In the genomic region with DNA sequence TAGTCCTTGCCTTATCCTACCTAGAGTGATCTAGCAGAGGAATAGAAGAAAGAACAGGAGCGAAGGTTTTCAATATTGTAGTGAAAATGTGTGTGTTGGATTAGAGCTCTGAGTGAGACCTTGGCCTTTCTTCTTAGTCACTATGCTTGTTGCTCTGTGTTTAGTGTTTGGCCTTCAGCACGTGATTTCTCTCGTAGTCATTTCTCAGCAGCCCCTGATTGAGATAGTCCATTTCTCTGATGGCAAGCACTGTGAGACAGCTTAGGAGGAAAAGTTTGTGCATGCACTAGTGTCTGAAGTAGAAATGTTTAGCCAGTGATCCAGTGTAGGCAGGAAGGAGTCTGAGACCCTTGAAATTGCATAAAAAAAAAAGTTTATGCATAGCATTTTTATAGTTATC, we compare ENCODE assay signal across 44 mouse cellular contexts. TPM values are rescaled to one million over a fixed set of nuclear protein-coding genes. Genes with fewer than 3 reads are reported as not detected.
"Had no signal": no experiment of that assay in that cellular context is flagged by ENCODE, and none has a peak within 500 bp of the region (broad histone marks: within the 10 kb centered on the region; RNA-seq: fewer than 3 reads in every experiment).

No protein-coding gene starts in this region.

- DNase-seq: gastrocnemius, postnatal 14 days; gastrocnemius, postnatal 36 days; heart, adult 11 months; heart, adult 2 months; heart, postnatal 14 days; heart, postnatal 36 days; kidney, adult 11 months; kidney, adult 2 months; kidney, adult 9 months; kidney, postnatal 14 days; kidney, postnatal 36 days; layer of hippocampus, adult 9-11 months; layer of hippocampus, postnatal 36 days; left cerebral cortex, postnatal 4 days had no signal

- H3K9me3 ChIP-seq: heart, embryonic 13.5 days; heart, embryonic 15.5 days; hindbrain, embryonic 13.5 days; hindbrain, embryonic 15.5 days; kidney, embryonic 15.5 days; limb, embryonic 13.5 days; limb, embryonic 15.5 days; liver, embryonic 12.5 days had no signal

- H3K27me3 ChIP-seq: heart, embryonic 13.5 days; heart, embryonic 15.5 days; hindbrain, embryonic 13.5 days; hindbrain, embryonic 15.5 days; kidney, embryonic 15.5 days; limb, embryonic 13.5 days; limb, embryonic 15.5 days; liver, embryonic 12.5 days had no signal

- H3K9ac ChIP-seq: heart, embryonic 13.5 days; heart, embryonic 15.5 days; hindbrain, embryonic 13.5 days; hindbrain, embryonic 15.5 days; kidney, embryonic 15.5 days; limb, embryonic 13.5 days; limb, embryonic 15.5 days; liver, embryonic 12.5 days; liver, embryonic 14.5 days had no signal

- ATAC-seq: hindbrain, postnatal 0 days; intestine, embryonic 16.5 days; liver, embryonic 12.5 days had no signal

- H3K4me2 ChIP-seq: heart, embryonic 11.5 days; heart, embryonic 13.5 days; heart, embryonic 15.5 days; hindbrain, embryonic 13.5 days; hindbrain, embryonic 15.5 days; kidney, embryonic 15.5 days; limb, embryonic 13.5 days; limb, embryonic 15.5 days; liver, embryonic 12.5 days had no signal

- H3K36me3 ChIP-seq: heart, embryonic 13.5 days; heart, embryonic 15.5 days; hindbrain, embryonic 13.5 days; hindbrain, embryonic 15.5 days; kidney, embryonic 15.5 days; limb, embryonic 13.5 days; limb, embryonic 15.5 days; liver, embryonic 12.5 days had no signal

- H3K27ac ChIP-seq: heart, adult 2 months; heart, embryonic 13.5 days; heart, embryonic 15.5 days; hindbrain, embryonic 13.5 days; hindbrain, embryonic 15.5 days; hindbrain, postnatal 0 days; kidney, embryonic 15.5 days; kidney, postnatal 0 days; limb, embryonic 13.5 days; limb, embryonic 15.5 days; liver, embryonic 12.5 days; liver, embryonic 14.5 days had no signal

- H3K4me3 ChIP-seq: heart, adult 2 months; heart, embryonic 13.5 days; heart, embryonic 15.5 days; hindbrain, embryonic 13.5 days; hindbrain, embryonic 15.5 days; kidney, embryonic 15.5 days; limb, embryonic 13.5 days; limb, embryonic 15.5 days; liver, embryonic 12.5 days had no signal

- H3K4me1 ChIP-seq: heart, embryonic 13.5 days; heart, embryonic 15.5 days; hindbrain, embryonic 13.5 days; hindbrain, embryonic 15.5 days; kidney, embryonic 15.5 days; limb, embryonic 13.5 days; limb, embryonic 15.5 days; liver, embryonic 12.5 days had no signal

RNA-seq across cellular contexts. Expression of gene Lipm, which starts 4.1 kb away (rescaled TPM):
- total RNA-seq: gastrocnemius, adult 18-20 months; gastrocnemius, adult 8-10 months; gastrocnemius, postnatal 14 days; gastrocnemius, postnatal 36 days; heart, adult 2 months; heart, postnatal 14 days; heart, postnatal 36 days; hematopoietic stem cell, adult 5-6 weeks; left cerebral cortex, adult 18-20 months; left cerebral cortex, postnatal 25 days; liver, adult 2 months had no signal
- polyA plus RNA-seq: gonadal fat pad, adult 2 months; heart, adult 2 months; heart, embryonic 11.5 days; heart, embryonic 13.5 days; heart, postnatal 0 days; hindbrain, embryonic 11.5 days; hindbrain, embryonic 13.5 days; hindbrain, embryonic 15.5 days; hindbrain, postnatal 0 days; intestine, embryonic 14.5 days; intestine, embryonic 16.5 days; kidney, adult 2 months; kidney, embryonic 15.5 days; kidney, postnatal 0 days; large intestine, adult 2 months; limb, embryonic 11.5 days; liver, adult 2 months; liver, embryonic 12.5 days; liver, embryonic 14.5 days had no signal

RNA-seq across cellular contexts. Expression of gene Lipn, which starts 37.7 kb away (rescaled TPM):
- total RNA-seq: gastrocnemius, adult 18-20 months; gastrocnemius, adult 8-10 months; gastrocnemius, postnatal 14 days; gastrocnemius, postnatal 36 days; heart, adult 2 months; heart, postnatal 14 days; heart, postnatal 36 days; hematopoietic stem cell, adult 5-6 weeks; hindbrain, postnatal 0 days; layer of hippocampus, adult 18-20 months; layer of hippocampus, adult 8-10 months; layer of hippocampus, postnatal 14 days; layer of hippocampus, postnatal 36 days; left cerebral cortex, adult 18-20 months; left cerebral cortex, adult 8-10 months; left cerebral cortex, postnatal 10 days; left cerebral cortex, postnatal 25 days; left cerebral cortex, postnatal 4 days; liver, adult 2 months had no signal
- polyA plus RNA-seq: gonadal fat pad, adult 2 months; heart, adult 2 months; heart, embryonic 11.5 days; heart, embryonic 13.5 days; heart, embryonic 15.5 days; heart, postnatal 0 days; hindbrain, embryonic 11.5 days; hindbrain, embryonic 13.5 days; hindbrain, embryonic 15.5 days; hindbrain, postnatal 0 days; intestine, embryonic 16.5 days; kidney, adult 2 months; kidney, embryonic 15.5 days; kidney, postnatal 0 days; large intestine, adult 2 months; limb, embryonic 11.5 days; limb, embryonic 13.5 days; limb, embryonic 15.5 days; liver, adult 2 months; liver, embryonic 12.5 days; liver, embryonic 14.5 days had no signal
